Mouse (Mus musculus): Measurements from ENCODE around the gene Klhdc7a.

The Klhdc7a gene

GRCm38 (mm10) chr4:139960724-139961315 lies 7.0 kb downstream of the Klhdc7a start:
- no peak for DNase-seq (ENCODE audit: low spot score in 2 of 2)

GRCm38 (mm10) chr4:139960086-139960713 lies 7.6 kb downstream of the Klhdc7a start:
- no peak for DNase-seq (ENCODE audit: low spot score in 2 of 2)

GRCm38 (mm10) chr4:139959188-139959587 lies 8.6 kb downstream of the Klhdc7a start:
- no peak for DNase-seq (ENCODE audit: low spot score in 2 of 2)

GRCm38 (mm10) chr4:139950876-139951485 lies 16.8 kb downstream of the Klhdc7a start:
- no peak for DNase-seq (ENCODE audit: low spot score in 2 of 2)

- DNase-seq (ENCODE audit: low spot score in 2 of 2): no peak
These were observed 17.4 kb downstream of the Klhdc7a start for GRCm38 (mm10) chr4:139950431-139950848.

GRCm38 (mm10) chr4:139948591-139948990 lies 19.2 kb downstream of the Klhdc7a start:
- no peak for DNase-seq (ENCODE audit: low spot score in 2 of 2)

- no peak for DNase-seq (ENCODE audit: low spot score in 2 of 2)
These were observed 20.5 kb downstream of the Klhdc7a start for GRCm38 (mm10) chr4:139947341-139947740.

- no peak for DNase-seq (ENCODE audit: low spot score in 2 of 2)
These were observed 26.0 kb downstream of the Klhdc7a start for GRCm38 (mm10) chr4:139941831-139942230.

GRCm38 (mm10) chr4:139935557-139935956 lies 32.3 kb downstream of the Klhdc7a start:
- no peak for DNase-seq (ENCODE audit: low spot score in 2 of 2)

- peak in 1 of 2 experiments; percentile 49 for DNase-seq (ENCODE audit: low spot score in 2 of 2)
These were observed 34.6 kb downstream of the Klhdc7a start for GRCm38 (mm10) chr4:139932970-139933801.

GRCm38 (mm10) chr4:139931790-139932510 lies 35.9 kb downstream of the Klhdc7a start:
- DNase-seq (ENCODE audit: low spot score in 2 of 2): no peak

- DNase-seq (ENCODE audit: low spot score in 2 of 2): no peak
These were observed 36.9 kb downstream of the Klhdc7a start for GRCm38 (mm10) chr4:139930885-139931284.

GRCm38 (mm10) chr4:139926161-139926561 lies 41.7 kb downstream of the Klhdc7a start:
- peak; percentile 55 to 72 for DNase-seq (ENCODE audit: low spot score in 2 of 2)

GRCm38 (mm10) chr4:139925275-139926160 lies 42.3 kb downstream of the Klhdc7a start:
- DNase-seq (ENCODE audit: low spot score in 2 of 2): peak in 1 of 2 experiments; percentile 35

- DNase-seq (ENCODE audit: low spot score in 2 of 2): no peak
These were observed 51.1 kb downstream of the Klhdc7a start for GRCm38 (mm10) chr4:139916731-139917130.
